Mouse (Mus musculus) layer of hippocampus, postnatal 14 days (tissue): ENCODE results near the gene Pla2g15. TPM values are rescaled to one million over a fixed set of nuclear protein-coding genes. Genes with fewer than 3 reads are reported as not detected.
"Not testable (repeated sequence)": the region's sequence is repeated elsewhere in the genome, so short reads cannot be mapped to it uniquely, and the experiment has no call there.

ENCODE experiments used
- DNase-seq, 2 experiments: peaks; one replicate each; pipeline ENCODE4 v3.0.0; 2021 to 2022; ENCODE audit warnings: low spot score in 2 of 2, mixed read lengths in 1 of 2
- total RNA-seq, 2 experiments: library from RNA; stranded (reverse); gene quantifications; 2 replicates each; pipeline ENCODE4 v1.2.3; 2021

The Pla2g15 gene
- total RNA-seq, 2 experiments from 2014 or later = 18.5 to 19.4 TPM

GRCm38 (mm10) chr8:106168356-106169016 lies 18.3 kb downstream of the Pla2g15 start, which contains the start of gene Slc7a6:
TSS of gene Slc7a6 (plus strand) at chr8:106168857.
- DNase-seq = peak; percentile 83 to 87

GRCm38 (mm10) chr8:106169017-106169933 lies 19.1 kb downstream of the Pla2g15 start:
- DNase-seq = peak; percentile 72 to 82

GRCm38 (mm10) chr8:106169934-106170480 lies 19.8 kb downstream of the Pla2g15 start:
- DNase-seq = no peak

DNA sequence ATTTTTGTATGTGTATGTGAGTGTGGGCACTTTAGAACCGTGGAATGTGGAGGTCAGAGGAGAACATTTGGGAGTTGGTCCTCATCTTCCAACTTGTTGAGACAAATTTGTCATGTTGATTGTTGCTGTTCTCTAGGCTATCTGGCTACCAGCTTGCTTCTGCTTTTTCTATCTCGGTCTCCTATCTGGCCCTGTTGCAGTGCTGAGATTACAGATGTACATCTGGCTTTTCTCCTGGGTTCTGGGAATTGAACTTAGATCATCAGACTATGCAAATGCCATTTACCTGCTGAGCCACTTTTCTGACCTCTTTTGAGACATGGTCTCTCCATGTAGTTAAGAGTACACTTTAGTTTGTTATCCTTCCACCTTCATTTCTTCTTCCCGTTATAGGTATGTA lies 23.4 kb downstream of the Pla2g15 start:
- no peak for DNase-seq

DNA sequence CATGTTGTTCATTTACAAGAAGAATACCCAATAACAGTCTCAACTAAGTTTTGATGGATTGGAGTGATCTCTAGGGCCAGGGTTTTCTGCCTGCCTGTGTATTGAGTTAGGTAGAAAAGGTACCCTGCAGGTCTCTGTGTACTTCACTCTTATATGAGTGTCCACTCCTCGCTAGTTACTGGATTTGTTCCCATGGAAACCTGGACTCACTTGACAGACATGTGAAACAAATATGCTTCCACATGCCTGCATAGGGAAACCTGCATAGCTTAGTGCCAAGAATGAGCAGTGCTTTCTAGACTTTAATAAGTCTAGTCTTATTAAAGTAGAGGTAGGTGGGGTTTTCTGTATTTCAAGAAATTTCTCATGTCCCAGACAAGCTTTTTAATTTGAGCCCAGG lies 26.7 kb downstream of the Pla2g15 start:
- DNase-seq = no peak

- no peak for DNase-seq
These were observed 27.4 kb downstream of the Pla2g15 start for GRCm38 (mm10) chr8:106177594-106177993.

DNA sequence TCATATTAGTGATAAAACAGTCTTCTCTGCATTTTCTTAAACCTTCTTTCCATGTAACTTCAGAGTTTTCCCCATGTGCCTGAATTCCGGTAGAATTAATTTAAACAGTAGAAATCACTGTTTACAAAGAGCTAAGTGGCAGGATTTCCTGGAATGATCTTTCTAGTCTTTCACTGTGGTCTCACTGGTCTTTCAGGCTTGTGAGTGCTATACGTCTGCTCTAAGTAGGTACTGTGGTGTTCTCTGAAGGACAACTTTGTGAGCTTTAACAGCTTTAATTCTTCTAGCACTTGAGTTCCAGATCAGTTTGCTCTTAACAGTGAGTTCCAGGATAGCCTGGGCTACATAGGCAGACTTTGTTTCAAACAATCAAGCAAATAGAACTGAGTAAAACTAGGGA lies 28.2 kb downstream of the Pla2g15 start:
- no peak for DNase-seq

DNA sequence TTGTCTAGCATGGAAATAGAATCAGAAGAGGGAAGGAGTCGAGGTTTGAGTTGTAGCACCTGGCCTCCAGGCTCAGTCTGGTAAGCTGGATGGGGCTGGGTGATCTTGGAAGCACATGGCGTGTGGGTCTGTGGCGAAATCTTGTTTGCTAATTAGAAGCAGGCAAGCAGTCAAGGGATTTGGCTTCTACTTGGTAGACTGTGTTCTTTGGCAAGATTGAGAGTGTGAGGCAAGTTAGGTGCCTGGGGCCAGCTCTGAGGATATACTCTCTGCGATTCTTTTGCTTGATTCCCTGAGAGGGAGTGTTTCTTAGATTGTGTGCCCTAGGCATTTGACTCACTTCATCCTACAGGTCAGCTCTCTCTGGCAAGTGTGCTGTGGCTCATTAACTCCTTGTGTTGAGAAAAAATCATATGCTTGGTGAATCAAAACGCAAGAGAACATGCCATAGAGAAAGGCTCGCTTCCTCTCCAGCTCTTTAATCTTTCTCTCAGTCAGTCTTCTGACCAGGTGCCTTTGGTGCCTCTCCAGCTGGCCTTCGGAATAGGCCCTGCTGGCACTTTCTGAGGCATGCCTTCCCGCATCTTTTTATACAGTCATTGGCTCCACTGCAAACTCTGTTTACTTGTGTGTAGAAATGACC lies 35.5 kb downstream of the Pla2g15 start:
- DNase-seq = peak in 1 of 2 experiments; percentile 64

DNA sequence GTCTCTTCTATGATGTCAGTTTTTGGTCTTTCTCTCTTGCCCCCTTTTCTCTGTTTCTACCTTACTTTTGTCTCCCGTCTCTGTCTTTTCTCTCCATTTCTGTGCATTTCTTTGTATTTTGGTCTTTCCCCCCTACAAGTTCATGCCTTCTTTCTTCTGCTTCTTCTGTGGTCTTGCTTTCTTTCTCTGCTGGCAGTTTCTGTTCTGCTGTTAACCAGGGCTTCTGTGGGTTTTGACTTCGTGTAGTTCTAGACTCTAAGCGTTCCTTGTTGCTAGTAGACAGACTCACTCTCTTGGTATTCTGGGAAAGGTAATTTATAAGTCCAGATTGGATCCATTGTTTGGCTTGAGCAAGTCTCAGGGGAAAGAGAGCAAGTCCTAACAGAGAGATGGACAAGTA lies 36.2 kb downstream of the Pla2g15 start:
- DNase-seq = no peak

DNA sequence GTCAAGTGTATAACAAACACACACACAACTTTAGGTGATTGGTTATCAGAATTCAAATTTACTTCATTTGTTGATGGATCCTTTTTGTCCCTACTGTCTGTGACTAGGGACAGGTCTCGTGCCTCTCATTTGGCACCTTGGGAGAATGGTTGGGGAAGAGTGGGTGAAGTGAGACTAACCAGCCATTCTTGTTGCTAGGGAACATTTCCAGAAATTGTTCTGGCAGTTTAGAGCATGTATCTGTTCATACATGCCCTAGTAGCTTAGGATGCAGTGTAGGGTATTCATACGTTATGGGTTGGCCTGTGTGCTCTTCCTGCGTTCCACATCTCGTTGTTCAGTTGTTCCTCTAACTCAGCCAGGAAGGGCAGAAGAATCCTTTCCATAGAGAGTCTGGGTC lies 39.0 kb downstream of the Pla2g15 start:
- DNase-seq = no peak

GRCm38 (mm10) chr8:106191639-106192038 lies 41.4 kb downstream of the Pla2g15 start:
- no peak for DNase-seq

GRCm38 (mm10) chr8:106193162-106193561 lies 43.0 kb downstream of the Pla2g15 start:
- DNase-seq = no peak

GRCm38 (mm10) chr8:106194062-106194461 lies 43.9 kb downstream of the Pla2g15 start:
- no peak for DNase-seq

DNA sequence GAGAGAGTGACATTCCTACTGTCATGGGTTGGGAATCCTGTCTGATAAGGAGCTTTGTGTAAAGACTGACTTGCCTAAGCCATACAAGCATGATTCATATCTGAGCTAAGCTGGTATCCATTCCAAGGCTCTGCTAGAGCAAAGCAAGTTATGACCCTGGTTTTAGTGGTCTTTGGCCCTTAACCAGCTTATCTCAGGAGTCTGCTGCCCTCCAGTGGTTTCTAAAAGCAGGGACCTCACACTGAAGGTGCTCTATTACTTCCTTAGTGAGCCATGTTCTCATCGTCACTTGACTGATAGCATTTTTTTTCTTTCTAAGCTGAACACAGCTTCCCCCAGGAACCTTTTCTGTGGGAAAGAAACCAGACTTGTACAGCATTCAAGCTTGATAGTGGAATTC lies 48.5 kb downstream of the Pla2g15 start:
- DNase-seq = peak; percentile 23 to 35

DNA sequence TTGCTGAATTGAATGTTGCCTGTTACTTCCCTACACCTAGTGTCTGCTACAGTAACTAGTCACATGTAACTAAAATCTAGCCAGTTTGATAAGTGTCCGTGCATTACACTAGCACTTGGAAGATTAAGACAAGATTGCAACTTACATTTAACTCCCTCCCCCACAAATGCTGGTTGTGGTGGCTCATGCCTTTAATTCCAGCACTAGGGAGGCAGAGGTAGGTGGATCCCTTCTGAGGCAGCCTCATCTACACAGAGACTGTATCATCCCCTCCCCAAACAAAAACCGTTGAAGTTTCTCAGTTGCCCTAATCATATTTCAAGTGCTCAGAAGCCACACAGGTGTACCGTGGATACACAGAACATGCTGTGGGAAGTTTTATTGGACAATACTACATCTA lies 49.4 kb downstream of the Pla2g15 start:
- DNase-seq = not testable (repeated sequence)

DNA sequence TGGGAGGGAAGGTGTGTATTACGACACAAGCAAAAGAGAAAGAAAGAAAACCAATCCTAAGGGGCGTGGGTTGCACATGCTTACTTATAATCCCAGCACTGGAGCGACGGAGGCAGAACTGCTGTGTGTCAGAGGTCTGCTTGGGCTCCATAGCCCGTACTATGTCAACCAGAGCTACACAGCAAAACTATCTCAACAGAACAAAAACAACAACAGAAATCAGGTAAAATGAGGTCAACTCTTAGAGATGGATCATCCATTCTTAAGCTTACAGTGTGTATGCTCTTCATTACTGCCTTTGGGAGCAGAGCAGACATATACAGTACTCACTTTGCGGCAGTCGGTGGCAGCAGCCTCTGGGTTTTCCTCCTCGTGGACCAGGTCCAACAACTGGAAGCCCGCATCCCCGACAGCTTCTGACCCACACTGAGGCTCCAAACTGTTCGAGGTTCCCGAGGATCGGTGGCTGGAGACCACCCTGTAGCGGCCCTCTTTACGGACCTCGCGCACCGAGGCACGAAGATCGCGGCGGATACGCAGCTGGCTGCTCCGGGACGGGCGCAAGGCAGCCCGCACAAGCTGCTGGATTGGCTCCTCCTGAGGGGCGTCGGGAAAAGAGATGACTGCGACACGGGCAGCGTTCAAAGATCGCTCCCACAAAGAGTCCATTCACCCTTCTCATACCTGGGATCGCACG lies 60.0 kb downstream of the Pla2g15 start:
- DNase-seq = peak in 1 of 2 experiments; percentile 44

GRCm38 (mm10) chr8:106210821-106211345 lies 60.7 kb downstream of the Pla2g15 start, which contains the start of the genes Slc7a6os and Prmt7:
TSS of gene Slc7a6os (minus strand) at chr8:106210935.
TSS of gene Prmt7 (plus strand) at chr8:106210936.
- DNase-seq = peak; percentile 94 to 96

GRCm38 (mm10) chr8:106211421-106211820 lies 61.2 kb downstream of the Pla2g15 start:
- peak in 1 of 2 experiments; percentile 16 for DNase-seq

DNA sequence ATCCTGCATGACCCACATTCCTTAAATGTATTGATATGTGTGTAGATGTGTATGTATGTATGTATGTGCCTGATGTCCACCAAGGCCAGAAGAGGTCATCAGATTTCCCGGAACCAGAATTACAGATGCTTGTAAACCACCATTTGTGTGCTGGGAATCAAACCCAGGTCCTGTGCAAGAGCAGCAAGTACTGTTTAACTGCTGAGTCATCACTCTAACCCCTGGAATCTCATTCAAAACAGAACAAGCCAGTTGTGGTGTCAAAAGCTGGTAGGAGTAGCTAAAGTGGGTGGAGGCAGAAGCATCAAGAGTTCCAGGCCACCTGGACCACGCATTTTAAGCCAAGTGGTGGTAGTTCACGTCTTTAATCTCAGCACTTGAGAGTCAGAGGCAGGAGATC lies 63.8 kb downstream of the Pla2g15 start:
- DNase-seq = no peak
